Mouse (Mus musculus): ENCODE data around the gene Sncb. TPM values are rescaled to one million over a fixed set of nuclear protein-coding genes. Genes with fewer than 3 reads are reported as not detected.
A peak's percentile ranks its signal among the peaks of the same experiment; 100 is the strongest.

Sncb gene
- polyA plus RNA-seq, 1 experiment from 2014 or later = 0.59 TPM

- 4% methylated on average over 44 of the region's 44 CpGs for WGBS
- H3K4me3 ChIP-seq (ENCODE audit: low read depth, low read length) = peak overlapping the region; percentile 25
- H3K4me1 ChIP-seq (ENCODE audit: control insufficient read depth, insufficient read depth, low read length) = 0 out of 2 replicates have a peak, but pooled peaks cover 6% of the 10 kb centered on the region
- H3K27me3 ChIP-seq (ENCODE audit: control insufficient read depth, insufficient read depth, low read length) = peaks cover 34% of the 10 kb centered on the region
- H3K36me3 ChIP-seq (ENCODE audit: control insufficient read depth, insufficient read depth, low read length) = no peaks in the 10 kb centered on the region
- H3K27ac ChIP-seq (ENCODE audit: low read length) = no peak overlapping the region
- H3K4me2 ChIP-seq (replicated peaks; ENCODE audit: low read depth, low read length) = peak overlapping the region; percentile 44
- no peak for ATAC-seq (ENCODE audit: insufficient number of reproducible peaks, insufficient read depth, low FRiP score, low read depth)
- H3K9ac ChIP-seq (replicated peaks; ENCODE audit: low read depth, low read length) = no peak overlapping the region
- no peaks in the 10 kb centered on the region for H3K9me3 ChIP-seq (ENCODE audit: control insufficient read depth, low read depth, low read length)
Measured at GRCm38 (mm10) chr13:54765281-54766191, 859 bp downstream of the Sncb start.

GRCm38 (mm10) chr13:54760906-54761305 lies 5.5 kb downstream of the Sncb start:
- no peak overlapping the region for H3K4me2 ChIP-seq (replicated peaks; ENCODE audit: low read depth, low read length)
- no peak overlapping the region for H3K4me3 ChIP-seq (ENCODE audit: low read depth, low read length)
- H3K36me3 ChIP-seq (ENCODE audit: control insufficient read depth, insufficient read depth, low read length) = no peaks in the 10 kb centered on the region
- 76% methylated on average over 7 of the region's 7 CpGs for WGBS
- H3K27ac ChIP-seq (ENCODE audit: low read length) = no peak overlapping the region
- H3K9me3 ChIP-seq (ENCODE audit: control insufficient read depth, low read depth, low read length) = no peaks in the 10 kb centered on the region
- ATAC-seq (ENCODE audit: insufficient number of reproducible peaks, insufficient read depth, low FRiP score, low read depth) = no peak
- H3K4me1 ChIP-seq (ENCODE audit: control insufficient read depth, insufficient read depth, low read length) = 0 out of 2 replicates have a peak, but pooled peaks cover under 1% of the 10 kb centered on the region
- H3K9ac ChIP-seq (replicated peaks; ENCODE audit: low read depth, low read length) = no peak overlapping the region
- H3K27me3 ChIP-seq (ENCODE audit: control insufficient read depth, insufficient read depth, low read length) = peaks cover 27% of the 10 kb centered on the region

- H3K9me3 ChIP-seq (ENCODE audit: control insufficient read depth, low read depth, low read length) = no peaks in the 10 kb centered on the region
- H3K4me1 ChIP-seq (ENCODE audit: control insufficient read depth, insufficient read depth, low read length) = no peaks in the 10 kb centered on the region
- H3K9ac ChIP-seq (replicated peaks; ENCODE audit: low read depth, low read length) = no peak overlapping the region
- H3K27ac ChIP-seq (ENCODE audit: low read length) = no peak overlapping the region
- ATAC-seq (ENCODE audit: insufficient number of reproducible peaks, insufficient read depth, low FRiP score, low read depth) = no peak
- WGBS = 58% methylated on average over 8 of the region's 8 CpGs
- H3K4me3 ChIP-seq (ENCODE audit: low read depth, low read length) = no peak overlapping the region
- H3K4me2 ChIP-seq (replicated peaks; ENCODE audit: low read depth, low read length) = no peak overlapping the region
- no peaks in the 10 kb centered on the region for H3K36me3 ChIP-seq (ENCODE audit: control insufficient read depth, insufficient read depth, low read length)
- peaks cover 23% of the 10 kb centered on the region for H3K27me3 ChIP-seq (ENCODE audit: control insufficient read depth, insufficient read depth, low read length)
Measured at GRCm38 (mm10) chr13:54760164-54760795, 6.1 kb downstream of the Sncb start.

GRCm38 (mm10) chr13:54759496-54759895 lies 6.9 kb downstream of the Sncb start:
- H3K4me3 ChIP-seq (ENCODE audit: low read depth, low read length) = no peak overlapping the region
- no peak overlapping the region for H3K9ac ChIP-seq (replicated peaks; ENCODE audit: low read depth, low read length)
- H3K27ac ChIP-seq (ENCODE audit: low read length) = no peak overlapping the region
- no peaks in the 10 kb centered on the region for H3K9me3 ChIP-seq (ENCODE audit: control insufficient read depth, low read depth, low read length)
- H3K27me3 ChIP-seq (ENCODE audit: control insufficient read depth, insufficient read depth, low read length) = peaks cover 19% of the 10 kb centered on the region
- H3K4me2 ChIP-seq (replicated peaks; ENCODE audit: low read depth, low read length) = no peak overlapping the region
- 27% methylated on average over 7 of the region's 7 CpGs for whole genome bisulfite sequencing
- no peak for ATAC-seq (ENCODE audit: insufficient number of reproducible peaks, insufficient read depth, low FRiP score, low read depth)
- no peaks in the 10 kb centered on the region for H3K36me3 ChIP-seq (ENCODE audit: control insufficient read depth, insufficient read depth, low read length)
- H3K4me1 ChIP-seq (ENCODE audit: control insufficient read depth, insufficient read depth, low read length) = no peaks in the 10 kb centered on the region

- Histone ChIP-seq H3K9ac (replicated peaks; ENCODE audit: low read depth, low read length) (no peak overlapping the region), H3K4me2 (replicated peaks; ENCODE audit: low read depth, low read length) (peak overlapping the region; percentile 49; the same call in 1 of the 2 replicates), H3K27me3 (ENCODE audit: control insufficient read depth, insufficient read depth, low read length) (peaks cover 16% of the 10 kb centered on the region), H3K4me3 (ENCODE audit: low read depth, low read length) (peak overlapping the region; percentile 28; the same call in 1 of the 2 replicates), H3K4me1 (ENCODE audit: control insufficient read depth, insufficient read depth, low read length) (no peaks in the 10 kb centered on the region), H3K36me3 (ENCODE audit: control insufficient read depth, insufficient read depth, low read length) (no peaks in the 10 kb centered on the region), H3K9me3 (ENCODE audit: control insufficient read depth, low read depth, low read length) (no peaks in the 10 kb centered on the region), H3K27ac (ENCODE audit: low read length) (no peak overlapping the region)
- WGBS = 2% methylated on average over 29 of the region's 29 CpGs
- ATAC-seq (ENCODE audit: insufficient number of reproducible peaks, insufficient read depth, low FRiP score, low read depth) = no peak; the same call in 1 of the 2 replicates
Measured at GRCm38 (mm10) chr13:54758756-54759470, 7.5 kb downstream of the Sncb start.

- Histone ChIP-seq H3K9ac (replicated peaks; ENCODE audit: low read depth, low read length) (no peak overlapping the region), H3K27me3 (ENCODE audit: control insufficient read depth, insufficient read depth, low read length) (peaks cover 16% of the 10 kb centered on the region), H3K4me1 (ENCODE audit: control insufficient read depth, insufficient read depth, low read length) (no peaks in the 10 kb centered on the region), H3K36me3 (ENCODE audit: control insufficient read depth, insufficient read depth, low read length) (no peaks in the 10 kb centered on the region), H3K27ac (ENCODE audit: low read length) (no peak overlapping the region), H3K4me2 (replicated peaks; ENCODE audit: low read depth, low read length) (peak overlapping the region; percentile 49), H3K9me3 (ENCODE audit: control insufficient read depth, low read depth, low read length) (no peaks in the 10 kb centered on the region), H3K4me3 (ENCODE audit: low read depth, low read length) (peak overlapping the region; percentile 28)
- peak; percentile 91 for ATAC-seq (ENCODE audit: insufficient number of reproducible peaks, insufficient read depth, low FRiP score, low read depth)
- under 1% methylated on average over 43 of the region's 43 CpGs for whole genome bisulfite sequencing
Measured at GRCm38 (mm10) chr13:54758045-54758755, 8.2 kb downstream of the Sncb start.

- Histone ChIP-seq H3K9me3 (ENCODE audit: control insufficient read depth, low read depth, low read length) (no peaks in the 10 kb centered on the region), H3K27me3 (ENCODE audit: control insufficient read depth, insufficient read depth, low read length) (peaks cover 16% of the 10 kb centered on the region), H3K27ac (ENCODE audit: low read length) (no peak overlapping the region), H3K36me3 (ENCODE audit: control insufficient read depth, insufficient read depth, low read length) (no peaks in the 10 kb centered on the region), H3K4me2 (replicated peaks; ENCODE audit: low read depth, low read length) (peak overlapping the region; percentile 49), H3K9ac (replicated peaks; ENCODE audit: low read depth, low read length) (no peak overlapping the region), H3K4me1 (ENCODE audit: control insufficient read depth, insufficient read depth, low read length) (no peaks in the 10 kb centered on the region), H3K4me3 (ENCODE audit: low read depth, low read length) (peak overlapping the region; percentile 28; the same call in 1 of the 2 replicates)
- no peak for ATAC-seq (ENCODE audit: insufficient number of reproducible peaks, insufficient read depth, low FRiP score, low read depth)
- WGBS = 38% methylated on average over 10 of the region's 10 CpGs
Measured at GRCm38 (mm10) chr13:54757093-54757830, 9.1 kb downstream of the Sncb start.
